Mouse (Mus musculus) layer of hippocampus, postnatal 10 days (tissue): ENCODE measurements at regions not wholly inside any gene's neighbourhood (a gene's known extent, or its start where the extent isn't known, plus 50 kb on each side); places are given as distances from the start of the nearest gene placed in this dataset.
"Not testable (repeated sequence)": the region's sequence is repeated elsewhere in the genome, so short reads cannot be mapped to it uniquely, and the experiment has no call there.

ENCODE experiments used
- DNase-seq, 2 experiments: peaks; one replicate each; pipeline ENCODE4 v3.0.0; 2021; ENCODE audit warnings: low spot score in 2 of 2

GRCm38 (mm10) chr1:47646681-47647080 lies 754.0 kb upstream of the Slc39a10 start:
- DNase-seq: no peak

GRCm38 (mm10) chr1:47606597-47606996 lies 713.9 kb upstream of the Slc39a10 start:
- DNase-seq: no peak

- no peak for DNase-seq
Measured at GRCm38 (mm10) chr1:47603989-47604360, 711.3 kb upstream of the Slc39a10 start.

DNA sequence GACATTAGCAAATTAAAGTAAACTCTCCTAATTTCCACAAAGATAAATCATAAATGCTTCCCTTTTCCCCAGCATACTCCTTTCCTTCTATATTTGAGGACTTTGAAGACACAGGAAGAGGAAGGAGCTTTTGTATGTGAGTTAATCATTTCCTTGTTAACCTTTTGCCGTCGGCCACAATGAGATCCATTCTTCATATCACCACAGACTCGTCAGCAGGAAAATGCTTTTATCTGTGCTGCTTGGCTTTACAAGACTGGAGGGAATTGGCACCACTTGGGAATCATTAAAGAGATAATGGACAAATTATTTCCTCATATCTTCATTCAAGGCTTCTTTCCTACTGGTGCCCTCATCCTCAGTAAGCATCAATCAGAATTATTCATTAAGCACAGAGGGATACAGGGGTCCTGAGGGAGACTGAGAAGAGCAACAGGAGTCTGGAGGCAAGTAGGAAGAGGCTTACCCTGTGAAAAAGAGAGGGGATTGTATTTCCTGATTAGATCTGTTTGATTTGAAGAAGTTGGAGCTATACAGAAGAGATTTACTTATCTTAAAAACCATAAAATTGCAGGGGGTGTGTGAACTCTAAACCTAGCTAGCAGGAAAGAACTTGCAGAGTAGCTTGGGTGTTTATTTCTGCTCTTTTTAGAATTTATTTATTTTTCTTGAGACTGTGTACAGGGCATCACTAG lies 710.8 kb upstream of the Slc39a10 start:
- DNase-seq: no peak

- DNase-seq: not testable (repeated sequence)
Measured at GRCm38 (mm10) chr1:47593641-47594040, 701.0 kb upstream of the Slc39a10 start.

DNA sequence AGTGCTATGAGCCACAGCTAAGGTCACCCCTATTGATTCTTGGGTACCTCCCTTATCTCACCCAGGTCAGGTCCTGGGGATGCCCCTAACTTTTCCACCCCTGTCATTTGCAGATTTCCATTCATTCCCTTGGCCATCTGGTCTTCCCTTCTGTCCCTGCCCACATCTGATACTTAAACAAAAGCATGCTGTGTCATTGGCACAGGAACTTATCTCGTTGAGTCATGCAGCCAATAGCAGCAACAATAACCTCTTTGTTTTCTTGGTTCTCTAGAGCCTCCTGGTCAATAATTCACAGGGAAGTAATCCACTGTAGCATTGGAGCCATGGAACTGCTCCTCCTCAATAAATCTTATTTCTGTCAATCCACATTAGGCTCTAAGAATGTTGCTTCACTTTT lies 653.0 kb upstream of the Slc39a10 start:
- DNase-seq: no peak

- DNase-seq: peak; percentile 5 to 16
Measured at GRCm38 (mm10) chr1:47511426-47511825, 618.8 kb upstream of the Slc39a10 start.

- no peak for DNase-seq
Measured at GRCm38 (mm10) chr1:47507801-47508200, 615.1 kb upstream of the Slc39a10 start.

DNA sequence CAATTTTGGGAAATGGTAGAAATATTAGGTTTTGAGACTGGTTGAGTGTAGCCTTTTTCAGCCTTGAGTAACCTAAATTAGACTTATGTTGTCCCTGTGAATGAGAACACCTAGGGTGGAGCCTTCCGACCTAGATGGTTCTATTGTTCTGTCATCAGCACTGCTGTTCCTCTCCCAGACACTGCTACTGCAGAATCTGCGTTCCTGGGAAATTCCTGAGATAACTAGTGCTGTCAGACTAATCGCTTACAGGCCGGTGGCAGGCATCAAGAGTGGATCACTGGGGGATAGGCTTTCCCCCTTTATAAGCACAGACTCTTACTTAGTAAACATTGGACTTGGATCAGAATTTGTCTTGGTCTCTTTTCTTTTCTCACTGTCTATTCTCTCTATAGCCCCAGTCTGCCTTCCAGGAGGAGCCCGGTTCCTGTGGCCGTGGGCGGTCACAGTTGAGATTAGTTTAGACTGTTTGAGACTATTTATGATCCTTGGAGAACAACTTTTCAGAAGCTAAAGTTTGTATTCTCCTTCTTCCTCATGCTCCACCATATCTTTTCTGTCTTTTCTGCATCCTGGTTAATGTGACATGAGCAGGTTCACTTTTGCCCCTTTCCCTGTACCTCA lies 596.0 kb upstream of the Slc39a10 start:
- DNase-seq: no peak

DNA sequence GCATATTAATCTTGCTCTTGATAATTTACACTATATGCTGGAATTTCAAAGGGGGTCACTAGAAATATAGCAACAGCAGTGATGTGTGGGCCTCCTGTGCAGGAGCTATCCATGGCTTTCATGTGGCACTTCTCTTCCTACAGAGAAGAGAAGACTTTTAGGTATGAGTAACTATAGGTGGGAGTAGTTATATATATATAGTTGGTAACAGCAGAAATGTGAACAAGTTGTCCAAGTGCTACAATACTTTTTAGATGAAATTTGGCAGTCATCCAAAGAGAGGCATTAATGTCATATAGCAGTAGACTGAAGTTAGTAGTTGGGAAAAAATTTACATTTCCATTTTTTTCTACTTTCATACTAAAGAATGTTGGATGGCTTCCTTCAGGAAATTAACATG lies 593.4 kb upstream of the Slc39a10 start:
- DNase-seq: no peak

DNA sequence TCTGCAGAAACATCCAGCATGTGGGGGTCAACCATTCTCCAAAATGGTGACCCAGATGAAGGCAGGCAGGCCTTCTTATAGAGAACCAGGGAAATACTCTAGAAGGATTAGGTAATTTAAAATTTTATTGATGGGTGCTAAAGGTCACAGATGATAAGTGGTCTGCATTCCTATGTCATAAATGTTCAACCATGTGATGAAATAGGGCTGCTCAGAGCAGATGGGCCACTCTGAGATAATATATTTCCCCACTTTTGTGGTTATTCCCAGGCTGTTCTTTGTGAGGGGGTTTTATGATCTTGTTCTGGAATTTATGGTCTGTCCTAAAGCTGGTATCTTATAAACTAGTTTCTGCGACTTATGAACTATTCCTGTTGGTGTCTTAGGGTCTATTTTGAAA lies 586.4 kb upstream of the Slc39a10 start:
- no peak for DNase-seq

GRCm38 (mm10) chr1:47466573-47467253 lies 574.1 kb upstream of the Slc39a10 start:
- DNase-seq: no peak

DNA sequence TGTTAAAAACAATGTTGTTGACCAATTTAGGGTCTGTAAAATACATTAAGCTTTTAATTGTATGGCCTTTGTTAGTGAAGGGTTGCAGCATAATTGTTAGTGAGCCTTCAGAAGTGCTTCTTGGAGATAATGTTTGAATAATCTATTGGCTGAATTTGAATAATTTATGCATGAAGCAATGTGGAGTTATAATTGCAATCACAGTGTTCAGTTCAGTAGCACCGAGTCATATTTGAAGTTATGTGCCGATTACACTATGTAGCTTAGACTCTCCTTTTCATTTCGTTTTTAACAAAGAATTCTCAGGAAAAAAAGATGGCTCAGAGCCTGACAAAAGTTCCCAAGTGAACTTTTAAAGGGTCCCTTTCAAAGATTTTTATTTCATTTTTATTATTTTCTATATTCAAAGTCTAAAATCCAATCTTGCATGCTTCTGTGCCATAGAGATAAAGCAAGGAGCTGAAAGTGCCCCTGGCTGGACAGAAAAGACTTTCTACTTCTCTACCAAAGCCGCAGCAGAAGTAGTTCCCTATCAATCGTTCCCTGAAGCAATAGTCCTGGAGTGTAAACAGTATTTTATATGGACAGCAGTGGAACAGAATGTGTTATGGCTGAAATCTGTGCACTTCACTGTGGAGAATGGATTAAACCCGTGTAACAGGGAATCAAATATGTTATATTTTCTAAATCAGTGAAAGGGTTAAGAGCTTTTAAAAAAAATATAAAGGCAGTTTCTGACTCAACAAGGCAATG lies 556.3 kb upstream of the Slc39a10 start:
- DNase-seq: no peak

DNA sequence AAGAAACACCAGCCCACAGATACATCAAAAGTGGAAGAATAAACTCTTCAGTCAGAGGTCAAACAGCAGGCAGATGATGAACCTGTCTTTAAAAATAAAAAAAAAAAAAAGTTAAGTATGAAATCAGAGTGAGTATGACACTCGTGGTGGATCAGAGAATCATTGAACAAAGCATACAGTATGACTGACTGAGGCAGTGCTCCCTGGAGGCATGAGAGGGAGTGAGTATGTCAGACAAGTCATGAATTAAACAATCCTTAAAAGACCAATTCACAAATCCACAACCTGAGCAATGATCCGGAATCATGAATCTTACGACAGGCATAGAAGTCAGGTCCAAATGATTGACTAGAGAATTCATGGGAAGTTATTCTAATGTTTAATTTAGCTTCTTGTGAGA lies 555.4 kb upstream of the Slc39a10 start:
- no peak for DNase-seq

DNA sequence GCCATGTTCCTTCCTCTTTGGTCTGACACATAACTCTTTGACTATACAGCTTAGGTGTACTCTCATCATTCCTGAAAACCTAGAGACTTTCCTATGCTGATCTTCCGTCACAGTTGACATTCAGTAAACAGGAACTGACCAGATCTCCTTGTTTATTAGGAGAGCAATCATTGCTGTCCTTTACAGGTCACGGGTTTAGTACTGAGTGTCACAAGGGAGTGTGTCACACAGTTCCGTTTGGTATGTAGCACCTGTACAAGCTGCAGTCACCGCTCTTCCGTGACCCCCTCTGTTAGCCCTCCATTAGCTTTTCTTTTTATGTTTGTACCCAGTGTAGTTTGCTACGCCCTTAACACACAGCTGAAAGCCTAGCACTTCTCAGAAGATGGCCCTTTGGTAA lies 553.4 kb upstream of the Slc39a10 start:
- DNase-seq: no peak

DNA sequence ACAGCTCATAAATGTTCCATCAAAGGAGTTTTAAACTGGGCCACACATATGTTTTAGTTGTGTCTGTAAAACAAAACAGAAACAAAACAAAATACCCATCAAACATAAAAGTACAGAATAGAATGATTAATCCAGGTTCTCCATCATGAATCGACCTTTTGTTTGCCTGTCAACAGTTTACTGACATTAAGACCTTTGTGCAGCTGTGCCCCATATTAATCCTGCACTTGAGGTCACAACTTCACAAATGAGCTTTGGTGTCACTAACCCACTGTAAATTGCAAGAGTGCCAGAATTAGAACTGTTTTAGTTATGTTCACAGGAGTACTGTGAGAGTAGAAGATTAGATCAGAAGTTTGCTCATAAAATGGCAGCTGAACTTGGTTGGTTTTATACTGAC lies 540.2 kb upstream of the Slc39a10 start:
- DNase-seq: no peak

GRCm38 (mm10) chr1:47405164-47405563 lies 512.5 kb upstream of the Slc39a10 start:
- no peak for DNase-seq

GRCm38 (mm10) chr1:47386579-47386978 lies 493.9 kb upstream of the Slc39a10 start:
- no peak for DNase-seq

GRCm38 (mm10) chr1:47378795-47379194 lies 486.1 kb upstream of the Slc39a10 start:
- no peak for DNase-seq

- DNase-seq: no peak
Measured at GRCm38 (mm10) chr1:47339718-47340439, 447.2 kb upstream of the Slc39a10 start.

GRCm38 (mm10) chr1:47310572-47311075 lies 418.0 kb upstream of the Slc39a10 start:
- DNase-seq: no peak
